Mouse (Mus musculus): ENCODE measurements around the gene Prkcz.

DNA sequence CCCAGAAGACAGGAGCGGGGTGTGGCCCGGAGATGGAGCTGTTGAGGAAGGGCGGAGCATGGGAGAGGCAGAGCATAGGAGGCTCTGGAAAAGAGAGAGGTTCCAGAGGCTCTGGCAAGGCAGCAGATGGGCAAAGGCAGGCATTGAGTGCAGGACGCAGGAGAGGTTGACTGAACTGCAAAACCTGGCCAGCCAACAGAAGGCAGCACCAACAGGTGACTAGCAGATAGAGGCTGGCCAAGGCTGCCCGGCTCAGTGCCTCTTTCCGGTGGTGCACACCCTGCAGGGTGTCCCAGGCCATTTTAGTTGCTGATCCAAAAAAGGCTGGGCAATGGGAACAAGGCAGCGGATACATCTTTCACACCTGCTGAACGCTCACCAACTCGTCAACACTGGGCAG, 119.4 kb downstream of the Prkcz start:
- TF ChIP-seq POLR2A (IDR thresholded peaks at IDR 0.05; ENCODE audit: borderline replicate concordance, extremely low read depth, low read depth, low read length) = no peak
- TF ChIP-seq CTCF (IDR thresholded peaks at IDR 0.05; ENCODE audit: insufficient read depth, low read length) = no peak
